Mouse (Mus musculus): Measurements from ENCODE around the gene Fzd10. TPM values are rescaled to one million over a fixed set of nuclear protein-coding genes. Genes with fewer than 3 reads are reported as not detected.
A peak's percentile ranks its signal among the peaks of the same experiment; 100 is the strongest.

Gene Fzd10
- 22.1 TPM in 2 replicates for total RNA-seq (2014; rRNA removed)
- polyA plus RNA-seq (2015; fragmentation: Nextera tagmentation; extraction: Ambion mirVana), result 2.7 and 3.6 TPM in 2 replicates

- H3K9ac ChIP-seq (replicated peaks; ENCODE audit: low read length), result peak within 1 kb of the TSS; percentile 56
- DNase-seq (ENCODE audit: low spot score), result peak; percentile 72
- peak within 1 kb of the TSS; percentile 93 for H3K4me2 ChIP-seq (ENCODE audit: low read depth, low read length)
- ATAC-seq, result peak; percentile 57
- H3K27ac ChIP-seq, result peak within 1 kb of the TSS; percentile 72
- under 1% methylated on average over 63 of the region's 73 CpGs for WGBS
- H3K27me3 ChIP-seq (ENCODE audit: insufficient read depth, low read length), result no peaks in the 10 kb centered on the region; the same call in 1 of the 2 replicates
- H3K4me3 ChIP-seq (ENCODE audit: low read length), result peak within 1 kb of the TSS; percentile 61
- peaks cover 18% of the 10 kb centered on the region for H3K4me1 ChIP-seq (ENCODE audit: insufficient read depth, low read length)
- TF ChIP-seq CTCF (IDR thresholded peaks at IDR 0.05; ENCODE audit: low read depth), result no peak
- no peaks in the 10 kb centered on the region for H3K36me3 ChIP-seq (ENCODE audit: insufficient read depth, low read length)
- H3K9me3 ChIP-seq (ENCODE audit: low read length), result no peaks in the 10 kb centered on the region
Measured at GRCm38 (mm10) chr5:128600072-128601021, at the start of gene Fzd10. TSS of gene Fzd10 (plus strand) at chr5:128600844.

- Histone ChIP-seq H3K27me3 (ENCODE audit: insufficient read depth, low read length) (no peaks in the 10 kb centered on the region), H3K4me3 (ENCODE audit: low read length) (peak overlapping the region; percentile 25), H3K27ac (no peak overlapping the region), H3K9me3 (ENCODE audit: low read length) (no peaks in the 10 kb centered on the region), H3K4me1 (ENCODE audit: insufficient read depth, low read length) (peaks cover 5% of the 10 kb centered on the region; the same call in 1 of the 2 replicates), H3K9ac (replicated peaks; ENCODE audit: low read length) (no peak overlapping the region), H3K36me3 (ENCODE audit: insufficient read depth, low read length) (no peaks in the 10 kb centered on the region), H3K4me2 (ENCODE audit: low read depth, low read length) (peak overlapping the region; percentile 56)
- ATAC-seq, result no peak
- no peak for TF ChIP-seq CTCF (IDR thresholded peaks at IDR 0.05; ENCODE audit: low read depth)
- no peak for DNase-seq (ENCODE audit: low spot score)
- WGBS, result 4% methylated on average over 11 of the region's 11 CpGs
Measured at GRCm38 (mm10) chr5:128551448-128551847, 49.2 kb upstream of the Fzd10 start.

DNA sequence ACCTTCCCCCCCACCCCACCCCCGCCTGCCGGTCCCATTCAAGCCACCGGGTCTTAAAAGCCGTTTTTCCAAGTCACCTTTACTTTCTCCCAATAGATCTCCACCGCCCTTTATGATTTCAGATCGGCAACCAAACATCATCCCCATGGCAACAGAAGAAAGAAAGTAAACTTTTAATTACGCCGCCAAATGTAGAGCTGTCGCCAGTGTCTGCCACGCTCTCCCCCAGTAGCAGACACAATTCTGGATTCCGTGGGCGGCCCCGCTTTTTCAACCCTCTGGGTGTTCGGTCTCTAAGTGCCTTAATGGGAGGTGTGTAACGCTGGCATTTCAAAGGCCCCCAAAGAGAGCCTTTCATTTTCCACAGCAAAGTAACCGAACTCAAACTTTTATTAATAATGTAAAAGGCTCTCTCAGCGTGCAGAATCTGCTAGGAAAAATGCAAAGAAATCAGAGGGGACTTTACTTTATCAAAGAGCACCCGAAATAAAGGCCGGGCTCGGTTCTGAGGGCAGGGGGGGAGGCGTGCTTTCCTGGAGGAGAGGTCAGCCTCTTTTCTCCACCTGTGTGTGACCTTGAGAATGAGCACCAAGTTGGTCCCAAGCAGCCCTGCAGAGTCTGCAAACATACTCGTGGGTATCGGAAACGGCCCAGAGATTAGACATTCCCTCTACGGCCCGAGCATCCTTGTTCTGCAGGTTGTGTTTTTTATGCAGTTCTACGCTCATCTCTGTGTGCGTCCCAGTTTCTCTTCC is 48.3 kb upstream of the Fzd10 start:
- WGBS, result 5% methylated on average over 28 of the region's 28 CpGs
- no peak overlapping the region for H3K27ac ChIP-seq
- peak overlapping the region; percentile 25 for H3K4me3 ChIP-seq (ENCODE audit: low read length)
- no peak for ATAC-seq
- peak overlapping the region; percentile 56 for H3K4me2 ChIP-seq (ENCODE audit: low read depth, low read length)
- no peak for TF ChIP-seq CTCF (IDR thresholded peaks at IDR 0.05; ENCODE audit: low read depth)
- H3K36me3 ChIP-seq (ENCODE audit: insufficient read depth, low read length), result no peaks in the 10 kb centered on the region
- no peaks in the 10 kb centered on the region for H3K9me3 ChIP-seq (ENCODE audit: low read length)
- H3K27me3 ChIP-seq (ENCODE audit: insufficient read depth, low read length), result no peaks in the 10 kb centered on the region
- H3K9ac ChIP-seq (replicated peaks; ENCODE audit: low read length), result no peak overlapping the region
- peaks cover 5% of the 10 kb centered on the region; the same call in 1 of the 2 replicates for H3K4me1 ChIP-seq (ENCODE audit: insufficient read depth, low read length)
- peak; percentile 28 for DNase-seq (ENCODE audit: low spot score)

- ATAC-seq, result no peak
- no peaks in the 10 kb centered on the region for H3K4me1 ChIP-seq (ENCODE audit: insufficient read depth, low read length)
- 47% methylated on average over 7 of the region's 7 CpGs for WGBS
Measured at GRCm38 (mm10) chr5:128558126-128558525, 42.5 kb upstream of the Fzd10 start.

GRCm38 (mm10) chr5:128567313-128567712 is 33.3 kb upstream of the Fzd10 start:
- Histone ChIP-seq H3K36me3 (ENCODE audit: insufficient read depth, low read length) (no peaks in the 10 kb centered on the region), H3K4me2 (ENCODE audit: low read depth, low read length) (no peak overlapping the region), H3K27ac (no peak overlapping the region), H3K9me3 (ENCODE audit: low read length) (no peaks in the 10 kb centered on the region), H3K4me1 (ENCODE audit: insufficient read depth, low read length) (no peaks in the 10 kb centered on the region), H3K4me3 (ENCODE audit: low read length) (no peak overlapping the region), H3K9ac (replicated peaks; ENCODE audit: low read length) (no peak overlapping the region), H3K27me3 (ENCODE audit: insufficient read depth, low read length) (no peaks in the 10 kb centered on the region)
- DNase-seq (ENCODE audit: low spot score), result no peak
- 20% methylated on average over 6 of the region's 6 CpGs for WGBS
- no peak for ATAC-seq
- TF ChIP-seq CTCF (IDR thresholded peaks at IDR 0.05; ENCODE audit: low read depth), result no peak

More at GRCm38 (mm10) chr5:128558126-128558525, 42.5 kb upstream of the Fzd10 start:
- no peaks in the 10 kb centered on the region for H3K36me3 ChIP-seq (ENCODE audit: insufficient read depth, low read length)
- no peak for DNase-seq (ENCODE audit: low spot score)
- no peaks in the 10 kb centered on the region for H3K27me3 ChIP-seq (ENCODE audit: insufficient read depth, low read length)
- H3K9me3 ChIP-seq (ENCODE audit: low read length), result 0 out of 2 replicates have a peak, but pooled peaks cover 3% of the 10 kb centered on the region
- no peak overlapping the region for H3K27ac ChIP-seq
- no peak overlapping the region for H3K4me3 ChIP-seq (ENCODE audit: low read length)
- no peak for TF ChIP-seq CTCF (IDR thresholded peaks at IDR 0.05; ENCODE audit: low read depth)
- H3K4me2 ChIP-seq (ENCODE audit: low read depth, low read length), result no peak overlapping the region
- no peak overlapping the region for H3K9ac ChIP-seq (replicated peaks; ENCODE audit: low read length)

GRCm38 (mm10) chr5:128568970-128569369 is 31.7 kb upstream of the Fzd10 start:
- no peak for TF ChIP-seq CTCF (IDR thresholded peaks at IDR 0.05; ENCODE audit: low read depth)

More at GRCm38 (mm10) chr5:128568970-128569369, 31.7 kb upstream of the Fzd10 start:
- no peaks in the 10 kb centered on the region for H3K4me1 ChIP-seq (ENCODE audit: insufficient read depth, low read length)
- no peak for ATAC-seq
- no peak overlapping the region for H3K9ac ChIP-seq (replicated peaks; ENCODE audit: low read length)
- H3K27me3 ChIP-seq (ENCODE audit: insufficient read depth, low read length), result no peaks in the 10 kb centered on the region
- no peak for DNase-seq (ENCODE audit: low spot score)
- H3K4me3 ChIP-seq (ENCODE audit: low read length), result no peak overlapping the region
- no peaks in the 10 kb centered on the region for H3K36me3 ChIP-seq (ENCODE audit: insufficient read depth, low read length)
- no peaks in the 10 kb centered on the region for H3K9me3 ChIP-seq (ENCODE audit: low read length)
- no peak overlapping the region for H3K4me2 ChIP-seq (ENCODE audit: low read depth, low read length)
- H3K27ac ChIP-seq, result no peak overlapping the region
- WGBS, result 13% methylated on average over 5 of the region's 5 CpGs
